Mouse (Mus musculus) G1E (cell line): ENCODE measurements around the gene Dnajc13.

Experiments used
- CTCF ChIP-seq: IDR thresholded peaks from 2 replicates; pipeline ENCODE4 v1.5.1; 2012; ENCODE audit warnings: low read depth, low read length, inconsistent platforms, mixed read lengths
- GATA1 ChIP-seq: IDR thresholded peaks from 2 replicates; pipeline ENCODE4 v1.6.1; 2012; ENCODE audit warnings: borderline replicate concordance, low read length, inconsistent platforms, mixed read lengths
- GATA2 ChIP-seq: IDR thresholded peaks from 2 replicates; pipeline ENCODE4 v1.6.1; 2012; ENCODE audit warnings: low read depth, low read length, inconsistent platforms, borderline replicate concordance
- POLR2AphosphoS5 ChIP-seq: IDR thresholded peaks from 2 replicates; pipeline ENCODE4 v1.6.1; 2012; ENCODE audit warnings: low read depth, low read length, inconsistent platforms; ENCODE audit not compliant: insufficient replicate concordance
- TAL1 ChIP-seq: conservative IDR thresholded peaks from 2 replicates; pipeline ENCODE4 v1.6.1; 2012; ENCODE audit warnings: low read depth, low read length, inconsistent platforms, mixed read lengths

DNA sequence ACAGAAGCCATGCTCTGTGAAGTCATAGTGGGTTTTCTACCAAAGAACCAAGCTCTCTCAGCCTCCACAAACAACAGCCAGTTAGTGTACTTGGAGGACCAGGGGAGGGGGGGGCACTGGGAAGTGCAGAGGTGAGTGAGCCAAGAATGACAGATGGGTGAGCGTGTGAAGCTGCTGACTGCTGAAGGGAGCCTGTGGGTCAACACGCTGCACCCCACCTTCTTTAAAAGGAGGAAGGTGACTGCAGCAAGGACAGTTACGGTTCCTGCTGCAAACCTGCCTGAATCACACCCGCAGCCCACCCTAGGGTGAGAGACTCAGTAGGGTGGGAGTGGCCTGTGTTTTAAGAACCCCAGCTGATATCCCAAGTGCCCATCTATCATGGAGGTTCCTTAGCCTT lies 81.1 kb downstream of the Dnajc13 start:
- no peak for TF ChIP-seq CTCF
- TF ChIP-seq TAL1 = no peak
- no peak for TF ChIP-seq GATA1
- no peak for TF ChIP-seq POLR2AphosphoS5
- no peak for TF ChIP-seq GATA2
